Mouse (Mus musculus) megakaryocyte, adult 5-6 weeks (primary cell): Measurements from ENCODE around the gene Slc23a2. TPM values are rescaled to one million over a fixed set of nuclear protein-coding genes. Genes with fewer than 3 reads are reported as not detected.

Experiments
- ATAC-seq: 2 replicates; pipeline ENCODE4 v1.8.0; 2016; ENCODE audit warnings: mild to moderate bottlenecking, inconsistent platforms; ENCODE audit not compliant: poor library complexity, severe bottlenecking
- total RNA-seq, 2 experiments: library from RNA; stranded (forward) in 1 of 2; stranded (reverse) in 1 of 2; fragments of 153-499, 151-499 nt in 1 of 2; fragments of 221-1000, 200-1000 nt in 1 of 2; gene quantifications; 2 replicates each; pipeline versions ENCODE4 v1.2.3 to v1.2.4; 2015 to 2017

Slc23a2 gene
- total RNA-seq (2015) (9.5 and 11.4 TPM in 2 replicates), total RNA-seq (2017) (10.7 and 14.6 TPM in 2 replicates)

DNA sequence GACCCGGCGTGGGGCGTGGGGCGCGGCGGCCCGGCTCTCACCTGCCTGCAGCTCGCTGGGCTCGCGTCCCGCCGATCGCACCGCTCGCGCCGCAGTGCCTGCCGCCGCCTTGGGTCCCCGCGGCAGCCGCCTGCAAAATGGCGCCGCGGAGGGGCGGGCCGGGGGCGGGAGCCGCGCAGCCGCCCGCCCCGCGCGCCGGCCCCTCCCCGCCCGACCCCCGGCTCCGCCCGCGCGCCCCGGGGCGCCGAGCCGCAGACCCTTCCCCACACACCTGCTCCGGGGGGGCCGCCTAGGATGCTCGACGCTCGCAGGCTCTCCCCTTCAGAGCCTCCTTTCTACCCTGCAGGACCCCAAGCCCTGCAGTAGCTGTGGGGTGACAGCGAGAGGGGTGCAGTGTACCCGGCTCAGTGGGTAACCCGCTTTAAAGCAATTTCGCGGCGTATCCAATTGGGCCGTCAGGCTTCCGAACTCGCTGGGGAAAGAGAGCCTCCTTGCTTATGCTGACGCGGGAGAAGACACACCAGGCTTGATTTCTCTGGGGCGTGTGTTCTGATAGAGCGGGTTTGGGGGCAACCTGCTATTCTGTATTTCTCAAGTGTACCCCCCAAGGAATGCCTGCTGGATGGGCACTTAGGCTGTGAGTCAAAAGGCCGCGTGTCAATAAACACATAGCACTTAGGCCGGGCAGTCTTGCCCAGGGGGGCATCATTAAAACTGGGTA, at the start of gene Slc23a2:
Gene Slc23a2 (minus strand): TSS at position 138 of the 721 bp plus-strand sequence.
- peak; percentile 66 for ATAC-seq

DNA sequence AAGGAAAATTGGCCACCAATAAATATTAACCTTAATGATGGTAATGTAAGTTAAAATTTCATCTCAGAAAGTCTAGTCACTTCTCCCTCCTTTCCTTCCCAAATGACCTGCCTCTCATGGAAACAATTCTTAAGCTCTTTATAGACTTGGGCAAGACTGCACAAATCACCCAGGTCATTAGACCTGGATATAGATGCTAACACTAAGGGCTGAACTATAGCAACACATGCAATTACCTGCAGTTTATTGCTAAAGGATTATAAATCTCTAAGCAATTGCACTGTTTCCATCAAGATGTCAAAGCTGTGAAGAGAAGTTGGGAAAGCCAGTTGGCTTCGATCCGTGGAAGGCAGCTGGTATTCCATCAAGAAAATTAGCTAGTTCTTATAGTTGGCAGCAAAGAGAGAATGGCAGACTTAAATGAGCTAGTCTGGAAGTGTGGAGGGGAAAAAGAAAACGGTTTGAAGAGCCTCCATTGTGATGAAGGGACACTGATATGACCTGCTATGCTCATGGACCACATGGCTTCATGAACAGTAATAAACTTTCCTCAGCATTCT, 45.8 kb upstream of the Slc23a2 start:
- ATAC-seq: no peak

DNA sequence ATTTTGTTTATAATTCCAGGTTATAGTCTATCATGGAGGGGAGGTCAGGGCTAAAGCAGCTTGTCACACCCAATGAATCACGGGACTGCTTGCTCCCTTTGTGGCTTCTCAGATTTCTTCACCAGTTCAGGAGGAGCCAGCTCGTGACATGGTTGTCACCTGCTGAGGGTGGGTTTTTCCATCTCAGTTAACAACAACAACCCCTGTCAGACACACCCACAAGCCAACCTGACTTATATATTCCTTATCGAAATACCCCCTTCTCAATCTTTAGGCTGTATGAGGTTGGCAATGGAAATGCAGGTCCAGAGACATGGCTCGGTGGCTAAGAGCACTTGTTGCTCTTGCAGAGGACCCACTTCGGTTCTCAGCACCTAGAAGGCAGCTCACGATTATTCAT, 39.0 kb upstream of the Slc23a2 start:
- no peak for ATAC-seq

DNA sequence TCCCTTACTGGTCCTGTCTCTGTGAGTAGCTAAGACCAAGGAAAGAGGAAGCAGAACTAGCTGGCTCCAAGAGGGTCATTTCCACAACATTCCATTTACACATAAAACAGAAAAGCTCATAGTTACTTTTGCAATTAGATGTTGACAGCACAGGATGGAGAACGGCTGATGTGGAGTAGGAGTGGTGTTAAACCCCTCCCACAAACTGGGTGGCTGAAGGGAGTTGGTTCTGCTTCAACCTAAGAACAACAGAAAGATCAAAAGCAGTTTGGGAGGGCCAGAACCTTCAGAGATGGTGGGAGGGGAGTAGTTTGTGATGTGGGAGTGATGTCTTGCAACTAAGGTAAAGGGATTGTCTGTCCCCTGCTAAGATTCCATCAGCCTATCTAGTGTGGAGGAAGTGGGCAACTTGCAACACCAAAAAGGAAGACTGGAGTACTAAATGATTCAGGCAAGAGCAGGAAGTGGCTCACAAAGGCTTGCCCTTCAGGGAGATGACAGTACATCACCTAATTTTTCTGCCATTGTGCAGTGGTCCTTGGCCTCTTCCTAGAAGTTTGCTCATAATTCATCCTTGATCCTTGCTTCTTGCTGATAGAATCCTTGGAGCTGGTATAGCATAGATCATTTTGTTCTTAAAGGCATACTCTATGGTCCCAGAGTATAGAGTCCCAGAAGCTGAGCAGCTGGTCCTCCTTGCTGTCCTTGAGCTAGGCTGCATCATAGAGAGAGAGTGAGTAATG, 35.7 kb upstream of the Slc23a2 start:
- ATAC-seq: peak; percentile 92

DNA sequence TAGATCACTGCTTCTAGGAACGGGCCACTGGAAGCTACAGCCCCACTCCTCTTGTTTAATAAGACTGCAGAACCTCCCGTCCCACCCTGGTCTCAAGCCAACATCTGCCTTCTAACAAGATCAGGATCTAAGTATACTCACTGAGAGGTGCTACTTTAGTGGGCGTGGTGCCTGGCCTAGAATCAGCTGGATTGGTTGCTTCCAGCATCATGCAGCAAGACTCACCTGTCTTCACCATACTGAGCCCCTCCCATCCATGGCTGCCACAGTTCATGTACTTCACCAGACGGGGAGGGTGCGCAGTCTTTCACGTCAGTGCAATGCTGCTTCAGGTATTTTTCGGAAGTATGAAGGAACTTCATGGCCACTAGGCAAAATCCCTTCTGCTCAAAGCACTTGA, 34.5 kb upstream of the Slc23a2 start:
- ATAC-seq: no peak

DNA sequence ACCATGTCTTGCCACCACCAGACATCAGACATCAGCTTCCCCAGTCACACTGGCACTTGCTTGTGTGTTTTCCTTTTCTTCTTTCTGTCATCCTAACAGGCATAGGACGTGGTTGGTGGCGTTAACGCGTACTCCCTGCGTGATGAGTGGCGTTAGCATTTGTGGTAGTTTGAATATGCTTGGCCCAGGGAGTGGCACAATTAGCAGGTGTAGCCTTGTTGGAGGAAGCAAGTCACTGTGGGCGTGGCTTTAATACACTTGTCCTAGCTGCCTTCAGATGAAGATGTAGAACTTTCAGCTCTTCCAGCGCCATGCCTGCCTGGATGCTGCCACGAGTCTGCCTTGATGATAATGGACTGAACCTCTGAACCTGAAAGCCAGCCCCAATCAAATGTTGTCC, 32.5 kb upstream of the Slc23a2 start:
- no peak for ATAC-seq

DNA sequence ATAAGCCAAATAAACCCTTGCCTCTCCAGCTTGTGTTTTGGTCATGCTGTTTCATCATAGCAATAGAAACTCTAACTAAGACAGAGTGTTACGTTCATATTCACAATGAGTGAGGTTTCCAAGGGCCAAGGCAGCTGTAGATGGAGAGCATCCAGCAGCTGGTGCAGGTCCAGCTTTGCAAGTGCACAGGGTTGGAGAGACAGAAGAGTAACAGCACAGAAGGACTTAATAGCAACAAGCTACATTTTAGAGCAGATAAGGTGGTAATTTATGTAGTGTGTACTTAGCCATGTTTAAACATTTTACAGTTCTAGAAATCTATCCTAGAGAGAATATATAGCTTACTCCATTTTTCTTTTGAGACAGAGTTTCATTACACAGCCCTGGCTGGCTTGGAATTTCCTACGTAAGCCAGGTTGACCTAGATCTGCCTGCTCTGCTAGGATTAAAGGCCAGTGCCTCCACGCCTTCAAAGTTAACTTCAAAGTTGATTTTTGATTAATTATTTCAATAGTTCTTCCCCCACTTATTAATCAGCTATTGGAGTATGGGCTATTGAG, 31.5 kb upstream of the Slc23a2 start:
- no peak for ATAC-seq

DNA sequence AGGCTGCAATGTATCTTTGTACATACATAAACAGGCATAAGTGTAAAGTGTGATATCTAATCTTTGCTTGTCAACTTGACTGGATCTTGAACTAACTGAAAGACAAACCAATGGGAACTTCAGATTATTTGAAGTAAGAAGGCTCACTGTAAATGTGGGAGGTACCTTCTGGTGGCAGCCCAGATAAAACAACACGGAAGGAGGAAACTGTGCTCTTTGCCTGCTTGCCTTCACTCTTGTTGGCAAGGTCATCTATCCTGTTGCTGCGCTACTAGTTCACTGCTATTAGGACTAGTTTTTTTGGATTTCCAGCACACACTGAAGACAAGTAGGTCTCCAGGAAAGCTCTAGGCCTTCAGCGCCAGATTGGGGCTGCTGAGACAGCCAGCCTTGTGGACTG, 29.1 kb upstream of the Slc23a2 start:
- no peak for ATAC-seq

DNA sequence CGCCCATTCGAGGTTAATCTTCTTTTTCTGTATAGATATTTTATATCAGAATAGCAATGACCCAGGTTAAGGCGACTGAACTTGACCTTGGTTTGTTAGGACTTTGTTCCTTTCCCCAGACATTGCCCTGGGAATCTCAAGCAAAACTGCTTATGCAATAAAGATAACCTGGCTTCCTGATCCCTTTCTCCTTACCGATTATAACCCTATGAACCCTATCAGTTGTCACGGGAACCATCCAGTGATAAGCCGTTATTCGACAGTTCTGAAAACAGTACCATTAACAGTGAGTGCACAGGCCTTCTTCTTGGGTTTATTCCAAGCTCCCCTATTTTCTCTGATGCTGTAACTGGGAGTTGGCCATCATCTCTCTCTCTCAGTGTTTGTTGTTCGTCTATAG, 27.0 kb upstream of the Slc23a2 start:
- no peak for ATAC-seq

DNA sequence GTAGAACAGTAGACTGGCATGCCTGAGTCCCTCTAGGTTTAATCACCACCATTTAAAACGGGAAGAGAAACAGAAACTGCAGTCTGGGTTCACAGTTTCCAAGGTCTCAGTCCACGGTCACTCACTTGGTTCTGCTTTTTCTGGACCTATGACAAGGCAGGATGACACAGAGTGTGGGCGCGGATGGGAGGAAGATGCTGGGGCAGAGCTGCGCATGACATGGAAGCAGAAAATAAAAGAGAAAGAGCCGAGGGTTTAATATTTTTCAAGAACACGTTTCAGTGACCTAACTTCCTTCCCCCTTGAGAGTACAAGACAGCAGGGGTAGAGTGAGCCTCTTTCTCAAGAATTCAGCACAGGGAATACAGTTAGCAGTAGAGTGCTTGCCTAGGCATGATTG, 24.2 kb upstream of the Slc23a2 start:
- peak; percentile 99 for ATAC-seq

DNA sequence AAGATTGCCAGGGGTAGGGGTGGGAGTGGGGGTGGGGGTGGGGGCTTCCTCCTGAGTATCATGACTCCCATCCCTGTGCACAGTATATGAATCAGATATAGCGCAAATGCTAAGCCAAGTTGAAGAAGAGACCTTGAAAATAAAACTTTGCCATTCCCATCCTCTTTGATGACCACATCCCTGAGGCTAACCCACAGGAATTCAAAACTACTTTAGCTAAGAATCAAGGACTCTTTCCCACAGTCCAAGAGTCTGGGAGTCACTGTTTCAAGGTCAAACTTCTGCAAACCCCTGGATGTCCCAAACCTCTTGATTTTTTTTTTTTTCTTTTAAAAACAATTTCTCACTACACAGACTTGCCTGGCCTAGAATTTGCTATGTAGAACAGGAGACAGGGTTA, 18.7 kb upstream of the Slc23a2 start:
- ATAC-seq: no peak

DNA sequence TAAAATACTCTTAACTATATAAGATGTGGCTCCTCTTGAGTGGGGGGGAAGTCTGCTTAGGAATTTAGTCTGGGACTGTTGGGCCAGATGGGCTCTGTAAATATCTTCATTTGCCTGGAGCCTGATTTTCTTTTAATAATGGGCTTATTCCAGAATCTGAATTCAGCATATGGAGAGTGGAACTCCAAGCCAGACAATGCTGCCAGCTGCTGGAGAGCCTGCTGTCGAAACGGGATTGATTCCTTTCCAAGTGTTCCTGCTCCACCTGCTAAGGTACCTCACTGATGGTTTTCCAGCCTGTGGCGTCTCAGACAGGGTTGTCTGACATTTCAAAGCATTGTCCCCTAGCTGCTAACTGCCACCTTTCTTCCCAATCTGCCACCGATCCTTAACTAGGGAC, 12.6 kb upstream of the Slc23a2 start:
- ATAC-seq: no peak

DNA sequence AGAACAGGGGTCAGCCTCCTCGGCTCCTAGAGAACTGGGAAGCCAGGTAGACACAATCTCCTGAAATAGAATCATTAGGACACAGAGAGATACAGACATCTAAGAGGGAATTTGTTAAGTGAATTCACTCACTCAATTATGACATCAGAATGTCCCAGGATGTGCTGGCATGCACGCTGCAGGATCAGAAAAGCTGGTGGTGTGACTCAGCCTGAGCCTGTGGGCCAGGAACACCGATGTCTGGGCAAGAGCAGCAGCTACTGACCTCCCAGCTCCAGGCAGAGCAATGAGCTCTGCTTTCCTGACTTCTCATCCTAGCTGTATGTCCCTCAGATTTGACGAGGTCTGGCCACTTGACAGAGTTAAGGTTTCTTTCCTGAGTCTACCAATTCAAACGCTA, 7.8 kb upstream of the Slc23a2 start:
- ATAC-seq: no peak

DNA sequence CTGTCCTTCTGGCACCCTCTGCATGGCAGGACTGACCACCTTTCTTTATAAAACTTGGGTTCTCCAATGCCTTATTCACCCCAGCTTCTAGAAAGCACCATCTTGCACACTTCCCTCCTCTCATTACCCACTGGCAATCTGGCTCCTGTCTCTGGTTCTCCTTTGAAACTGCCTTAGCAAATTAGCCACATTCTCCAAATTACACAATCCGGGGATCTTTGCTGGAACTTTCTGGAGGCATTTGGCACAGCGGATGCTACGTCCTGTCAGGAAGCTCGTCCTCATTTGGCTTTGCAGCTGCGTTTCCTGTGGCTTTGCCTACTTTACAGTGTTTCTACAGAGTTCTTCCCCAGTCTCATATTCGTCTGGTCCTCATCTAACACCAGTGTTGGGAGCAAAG, 6.7 kb upstream of the Slc23a2 start:
- ATAC-seq: peak; percentile 70

DNA sequence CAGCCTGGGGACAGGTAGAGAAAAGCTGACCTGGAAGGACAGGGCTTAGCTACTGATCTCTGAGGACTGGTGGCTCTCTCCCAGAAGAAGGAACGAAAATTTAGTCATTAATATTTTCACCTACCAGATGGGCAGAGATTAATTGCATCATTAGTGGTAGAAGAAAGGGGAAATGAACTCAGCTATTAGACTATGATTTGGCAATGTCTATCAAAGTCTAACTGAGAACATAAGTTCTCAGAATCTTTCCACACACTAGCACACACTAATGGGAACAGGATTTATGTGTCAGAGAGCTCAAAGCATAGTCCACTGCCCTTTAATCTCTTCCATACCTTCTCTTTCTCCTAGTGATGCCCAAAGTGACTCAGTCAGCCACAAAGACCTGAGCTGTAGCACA, 6.0 kb upstream of the Slc23a2 start:
- peak; percentile 86 for ATAC-seq

DNA sequence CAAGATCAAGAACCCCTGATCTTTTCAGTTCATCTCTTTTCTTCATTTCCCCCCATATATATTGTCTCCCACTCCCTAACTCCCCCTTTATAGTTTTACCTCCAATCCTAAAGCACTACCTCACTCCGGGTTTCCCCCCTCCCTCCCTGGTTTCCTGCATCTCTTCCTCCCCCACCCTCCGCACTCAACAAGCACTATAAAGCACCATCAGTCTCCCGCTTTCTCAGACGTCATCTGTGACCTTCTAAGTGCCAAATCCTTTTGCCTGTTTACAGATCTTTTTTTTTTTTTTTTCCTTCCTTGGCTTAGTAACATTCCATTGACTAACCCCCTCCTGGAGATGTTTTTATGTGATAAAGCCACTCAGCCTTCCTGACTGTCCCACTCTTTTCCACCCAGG, 1.6 kb upstream of the Slc23a2 start:
- ATAC-seq: no peak

DNA sequence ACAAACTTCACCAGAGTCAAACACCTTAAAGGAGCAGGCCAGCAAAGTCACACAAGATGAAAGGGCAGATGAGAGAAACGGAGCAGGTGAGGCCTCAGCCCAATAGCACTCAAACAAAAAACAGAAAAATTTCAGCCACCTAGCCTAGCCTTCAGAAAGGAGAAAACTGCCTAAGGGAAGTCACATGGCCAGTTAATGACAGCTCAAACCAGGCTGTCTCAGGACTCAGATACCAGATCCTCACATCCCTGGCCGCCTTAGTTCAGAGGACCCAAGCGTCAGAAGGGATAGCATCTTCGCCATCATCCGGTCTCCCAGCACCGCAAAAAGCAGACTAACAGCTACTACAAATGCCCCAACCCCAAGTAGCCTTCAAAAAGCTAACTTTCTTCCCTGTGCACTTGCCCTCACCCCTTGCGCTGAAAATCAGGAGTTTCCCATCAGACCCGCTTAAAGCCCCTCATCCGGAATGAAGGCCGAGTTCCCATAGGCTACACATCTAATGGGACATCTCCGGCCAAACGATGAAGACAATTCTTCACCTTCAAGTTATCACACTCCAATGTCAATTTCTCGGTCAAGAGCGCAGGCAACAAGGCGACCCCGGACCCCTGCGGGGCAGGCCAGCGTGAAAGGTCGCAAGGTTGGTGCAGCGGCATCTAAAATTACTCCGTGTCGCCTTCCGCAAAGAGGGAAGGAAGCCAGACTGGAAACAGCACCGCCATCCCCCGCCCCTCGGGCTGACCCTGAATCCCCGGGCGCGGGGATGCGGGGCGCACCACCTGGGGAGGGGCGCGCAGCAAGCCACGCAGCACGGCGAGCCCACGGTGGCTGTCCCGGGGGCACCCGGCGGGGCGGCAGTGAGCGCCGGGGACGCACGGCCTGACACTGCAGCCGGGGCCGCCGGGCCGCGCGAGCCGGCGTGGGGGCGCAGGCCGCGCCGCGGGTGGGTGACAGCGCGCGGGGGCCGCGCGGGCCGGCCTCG, 673 bp downstream of the Slc23a2 start:
- peak; percentile 55 for ATAC-seq

DNA sequence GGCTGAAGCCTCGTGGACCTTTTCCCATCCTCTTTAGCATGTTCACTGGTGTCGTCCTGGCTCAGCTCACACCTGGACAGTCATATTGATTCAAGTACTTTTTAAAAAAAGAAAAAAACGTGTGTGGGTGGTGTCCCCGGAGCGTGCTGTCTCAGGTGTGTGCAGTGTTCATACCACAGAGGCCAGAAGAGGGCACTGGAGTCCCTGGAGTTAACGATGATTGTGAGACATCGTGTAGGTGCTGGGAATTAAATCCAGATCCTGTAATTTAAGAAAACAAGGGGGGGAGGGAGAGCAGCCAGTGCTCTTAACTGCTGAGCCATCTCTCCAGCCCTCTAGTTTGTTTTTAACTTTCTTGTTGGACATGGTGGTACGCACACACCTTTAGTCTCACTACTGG, 2.3 kb downstream of the Slc23a2 start:
- no peak for ATAC-seq

DNA sequence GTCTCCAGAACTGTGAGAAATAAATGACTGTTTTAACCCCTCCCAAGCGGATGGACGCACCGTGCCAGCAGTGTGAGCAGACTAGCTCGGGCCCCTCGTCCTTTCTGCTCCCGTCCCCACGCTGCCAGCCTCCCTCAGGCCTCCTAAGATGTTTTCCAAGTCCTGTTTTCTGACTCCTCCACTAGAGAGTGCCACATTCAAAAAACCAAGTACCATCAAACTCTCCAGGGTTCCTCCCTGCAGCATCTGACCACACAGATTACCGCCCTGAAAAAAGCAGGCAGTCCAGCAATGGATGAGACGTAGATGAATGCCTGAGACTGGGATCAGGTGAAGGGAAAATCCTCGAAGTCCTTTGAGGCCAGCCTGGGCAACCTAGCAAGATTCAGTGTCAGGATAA, 4.4 kb downstream of the Slc23a2 start:
- no peak for ATAC-seq

DNA sequence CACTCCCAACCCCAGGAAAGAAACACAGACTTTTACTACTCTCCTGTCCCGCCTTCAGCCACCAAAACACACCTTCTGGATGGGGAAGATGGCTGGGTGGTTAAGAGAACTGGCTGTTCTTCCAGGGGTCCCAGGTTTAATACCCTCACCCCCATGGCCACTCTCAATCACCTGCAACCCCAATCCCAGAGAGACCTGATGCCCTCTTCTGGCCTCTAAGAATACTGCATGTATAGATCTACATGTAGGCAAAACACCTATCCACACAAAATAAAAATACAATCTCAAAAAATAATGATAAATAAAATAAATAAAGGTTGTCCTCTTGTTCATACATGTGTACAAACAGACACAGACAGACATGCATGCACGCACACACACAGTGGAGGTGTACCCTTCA, 5.8 kb downstream of the Slc23a2 start:
- no peak for ATAC-seq
